Mouse (Mus musculus): ENCODE measurements around the gene Parm1.

Parm1 gene

GRCm38 (mm10) chr5:91517480-91518301 lies at the start of gene Parm1:
Gene Parm1 (plus strand): TSS chr5:91517615.
- DNase-seq: peak; percentile 57 to 77

- no peak for DNase-seq
These were observed 42.2 kb upstream of the Parm1 start for GRCm38 (mm10) chr5:91475241-91475640.

GRCm38 (mm10) chr5:91476863-91477262 lies 40.6 kb upstream of the Parm1 start:
- no peak for DNase-seq

GRCm38 (mm10) chr5:91478673-91479072 lies 38.7 kb upstream of the Parm1 start:
- no peak for DNase-seq

- DNase-seq: no peak
These were observed 37.3 kb upstream of the Parm1 start for GRCm38 (mm10) chr5:91480129-91480528.

GRCm38 (mm10) chr5:91484324-91484723 lies 33.1 kb upstream of the Parm1 start:
- DNase-seq: no peak

GRCm38 (mm10) chr5:91494456-91494855 lies 23.0 kb upstream of the Parm1 start:
- DNase-seq: no peak

GRCm38 (mm10) chr5:91501361-91501760 lies 16.1 kb upstream of the Parm1 start:
- no peak for DNase-seq

- no peak for DNase-seq
These were observed 15.0 kb upstream of the Parm1 start for GRCm38 (mm10) chr5:91502366-91502765.

GRCm38 (mm10) chr5:91504320-91504922 lies 13.0 kb upstream of the Parm1 start:
- no peak for DNase-seq

- no peak for DNase-seq
These were observed 338 bp upstream of the Parm1 start for GRCm38 (mm10) chr5:91517077-91517476.

GRCm38 (mm10) chr5:91518302-91518790 lies 931 bp downstream of the Parm1 start:
- DNase-seq: peak in 1 of 2 experiments; percentile 6

- peak; percentile 18 to 20 for DNase-seq
These were observed 1.5 kb downstream of the Parm1 start for GRCm38 (mm10) chr5:91518946-91519345.

- peak; percentile 9 to 20 for DNase-seq
These were observed 2.1 kb downstream of the Parm1 start for GRCm38 (mm10) chr5:91519521-91519920.

- DNase-seq: no peak
These were observed 15.5 kb downstream of the Parm1 start for GRCm38 (mm10) chr5:91532748-91533496.

GRCm38 (mm10) chr5:91559071-91559610 lies 41.7 kb downstream of the Parm1 start:
- peak; percentile 47 to 53 for DNase-seq

GRCm38 (mm10) chr5:91559711-91560110 lies 42.3 kb downstream of the Parm1 start:
- DNase-seq: no peak

- DNase-seq: no peak
These were observed 44.0 kb downstream of the Parm1 start for GRCm38 (mm10) chr5:91561394-91561793.

GRCm38 (mm10) chr5:91562486-91562885 lies 45.1 kb downstream of the Parm1 start:
- no peak for DNase-seq

GRCm38 (mm10) chr5:91564054-91564453 lies 46.6 kb downstream of the Parm1 start:
- DNase-seq: peak in 1 of 2 experiments; percentile 20

GRCm38 (mm10) chr5:91565458-91565857 lies 48.0 kb downstream of the Parm1 start:
- no peak for DNase-seq

GRCm38 (mm10) chr5:91566591-91566990 lies 49.2 kb downstream of the Parm1 start:
- DNase-seq: no peak

GRCm38 (mm10) chr5:91574211-91574610 lies 56.8 kb downstream of the Parm1 start:
- DNase-seq: no peak

All from cerebellum, postnatal 25 days (tissue).